Mouse (Mus musculus): Measurements from ENCODE around the gene Gm4553.
"Not testable (repeated sequence)": the region's sequence is repeated elsewhere in the genome, so short reads cannot be mapped to it uniquely, and the experiment has no call there.

Gm4553 gene

GRCm38 (mm10) chr7:142165639-142166038 lies at the start of gene Gm4553:
Gene Gm4553 (minus strand): TSS chr7:142165739.
- DNase-seq, result not testable (repeated sequence)

- not testable (repeated sequence) for DNase-seq
Observed at GRCm38 (mm10) chr7:142212136-142212535, 46.6 kb upstream of the Gm4553 start.

- DNase-seq, result no peak
Observed at GRCm38 (mm10) chr7:142211559-142211958, 46.0 kb upstream of the Gm4553 start, which contains the start of gene Gm7579. Gene Gm7579 (plus strand): TSS chr7:142211859.

GRCm38 (mm10) chr7:142206891-142207290 lies 41.4 kb upstream of the Gm4553 start:
- not testable (repeated sequence) for DNase-seq

GRCm38 (mm10) chr7:142205488-142205887 lies 39.9 kb upstream of the Gm4553 start:
- no peak for DNase-seq

- DNase-seq, result no peak
Observed at GRCm38 (mm10) chr7:142201064-142201463, 35.5 kb upstream of the Gm4553 start, which contains the start of gene Krtap5-3. Gene Krtap5-3 (plus strand): TSS chr7:142201364.

- no peak for DNase-seq
Observed at GRCm38 (mm10) chr7:142198748-142199147, 33.2 kb upstream of the Gm4553 start.

GRCm38 (mm10) chr7:142190289-142190688 lies 24.8 kb upstream of the Gm4553 start, which contains the start of gene Gm10153:
Gene Gm10153 (minus strand): TSS chr7:142190389.
- no peak for DNase-seq

GRCm38 (mm10) chr7:142188156-142188555 lies 22.6 kb upstream of the Gm4553 start:
- no peak for DNase-seq

GRCm38 (mm10) chr7:142181021-142181420 lies 15.5 kb upstream of the Gm4553 start:
- no peak for DNase-seq

GRCm38 (mm10) chr7:142178685-142179084 lies 13.1 kb upstream of the Gm4553 start:
- DNase-seq, result no peak

- not testable (repeated sequence) for DNase-seq
Observed at GRCm38 (mm10) chr7:142175905-142176304, 10.4 kb upstream of the Gm4553 start, which contains the start of gene Krtap5-2. Gene Krtap5-2 (minus strand): TSS chr7:142176005.

- no peak for DNase-seq
Observed at GRCm38 (mm10) chr7:142169836-142170235, 4.3 kb upstream of the Gm4553 start.

GRCm38 (mm10) chr7:142159366-142159765 lies 6.2 kb downstream of the Gm4553 start:
- DNase-seq, result no peak

GRCm38 (mm10) chr7:142157013-142157412 lies 8.5 kb downstream of the Gm4553 start, which contains the start of gene Gm29735:
Gene Gm29735 (minus strand): TSS chr7:142157113.
- DNase-seq, result not testable (repeated sequence)

GRCm38 (mm10) chr7:142155308-142155707 lies 10.2 kb downstream of the Gm4553 start:
- no peak for DNase-seq

GRCm38 (mm10) chr7:142152191-142152590 lies 13.3 kb downstream of the Gm4553 start:
- DNase-seq, result no peak

GRCm38 (mm10) chr7:142148633-142149032 lies 16.9 kb downstream of the Gm4553 start:
- no peak for DNase-seq

GRCm38 (mm10) chr7:142146033-142146432 lies 19.5 kb downstream of the Gm4553 start:
- peak; percentile 16 for DNase-seq

- DNase-seq, result no peak
Observed at GRCm38 (mm10) chr7:142145413-142145940, 20.1 kb downstream of the Gm4553 start.

GRCm38 (mm10) chr7:142144507-142144906 lies 21.0 kb downstream of the Gm4553 start, which contains the start of gene Gm45337:
Gene Gm45337 (minus strand): TSS chr7:142144607.
- DNase-seq, result no peak

GRCm38 (mm10) chr7:142143506-142144010 lies 22.0 kb downstream of the Gm4553 start:
- DNase-seq, result not testable (repeated sequence)

GRCm38 (mm10) chr7:142140696-142141095 lies 24.8 kb downstream of the Gm4553 start:
- no peak for DNase-seq

GRCm38 (mm10) chr7:142135934-142136333 lies 29.6 kb downstream of the Gm4553 start, which contains the start of gene Gm39115:
Gene Gm39115 (minus strand): TSS chr7:142136034.
- not testable (repeated sequence) for DNase-seq
